In genomic region chr2:63702333-63703096, GRCm38 (mm10) we compare ENCODE assay signal across 7 mouse cellular contexts.
DNase-seq lines count a peak whose midpoint lies in the region; ATAC-seq and TF ChIP-seq lines count a peak whose summit lies in the region.

No protein-coding gene starts in this region.

- no peak for TF ChIP-seq POLR2A in myocyte (IDR thresholded peaks at IDR 0.05; ENCODE audit: insufficient read length, low read depth)

- peak; percentile 46 for DNase-seq in adrenal gland, postnatal 14 days
- peak; percentile 83 for DNase-seq in embryo, embryonic 9.5 days (ENCODE audit: extremely low spot score)
- DNase-seq in liver = peak; percentile 63
- DNase-seq in urinary bladder, postnatal 14 days (ENCODE audit: low spot score) = peak; percentile 17

- H3K4me2 ChIP-seq in heart, embryonic 12.5 days = peak overlapping the region; percentile 68
- H3K4me2 ChIP-seq in kidney, embryonic 15.5 days = peak overlapping the region; percentile 76
- peak overlapping the region; percentile 6 for H3K4me2 ChIP-seq in myocyte (ENCODE audit: low read depth)

- H3K9ac ChIP-seq in heart, embryonic 12.5 days = peak overlapping the region; percentile 42
- 0 out of 2 replicates have a peak overlapping the region, but pooled peaks have one; percentile 8 for H3K9ac ChIP-seq in kidney, embryonic 15.5 days

- H3K79me2 ChIP-seq in myocyte (ENCODE audit: control insufficient read depth, insufficient read depth) = no peaks in the 10 kb centered on the region

- H3K27ac ChIP-seq in heart, embryonic 12.5 days (ENCODE audit: poor library complexity, severe bottlenecking) = peak overlapping the region; percentile 69
- H3K27ac ChIP-seq in kidney, embryonic 15.5 days = peak overlapping the region; percentile 79

- ATAC-seq in heart, embryonic 12.5 days (ENCODE audit: insufficient number of reproducible peaks, low FRiP score) = peak; percentile 82
- peak; percentile 97 for ATAC-seq in kidney, embryonic 15.5 days (replicated peaks; ENCODE audit: low FRiP score)

- H3K9me3 ChIP-seq in heart, embryonic 12.5 days (replicated peaks) = 0 out of 2 replicates have a peak, but pooled peaks cover under 1% of the 10 kb centered on the region
- H3K9me3 ChIP-seq in kidney, embryonic 15.5 days (replicated peaks) = no peaks in the 10 kb centered on the region

- H3K27me3 ChIP-seq in heart, embryonic 12.5 days (replicated peaks) = no peaks in the 10 kb centered on the region
- H3K27me3 ChIP-seq in kidney, embryonic 15.5 days = no peaks in the 10 kb centered on the region
- no peaks in the 10 kb centered on the region for H3K27me3 ChIP-seq in myocyte (ENCODE audit: control insufficient read depth, insufficient read depth, insufficient read length)

- no peak overlapping the region for H3ac ChIP-seq in myocyte (ENCODE audit: control insufficient read depth, insufficient read length)

- under 1% methylated on average over 22 of the region's 22 CpGs for WGBS in heart, embryonic 12.5 days
- WGBS in kidney, embryonic 15.5 days = 2% methylated on average over 21 of the region's 22 CpGs

- H3K4me3 ChIP-seq in heart, embryonic 12.5 days = peak overlapping the region; percentile 40
- peak overlapping the region; percentile 43 for H3K4me3 ChIP-seq in kidney, embryonic 15.5 days (replicated peaks)
- no peak overlapping the region for H3K4me3 ChIP-seq in myocyte

- no peaks in the 10 kb centered on the region for H3K36me3 ChIP-seq in heart, embryonic 12.5 days
- H3K36me3 ChIP-seq in kidney, embryonic 15.5 days = no peaks in the 10 kb centered on the region
- H3K36me3 ChIP-seq in myocyte (ENCODE audit: control insufficient read depth, insufficient read depth) = no peaks in the 10 kb centered on the region

- H3K4me1 ChIP-seq in heart, embryonic 12.5 days (replicated peaks) = peaks cover 9% of the 10 kb centered on the region; the same call in 1 of the 2 replicates
- peaks cover 11% of the 10 kb centered on the region for H3K4me1 ChIP-seq in kidney, embryonic 15.5 days

TF ChIP-seq in myocyte, 11 proteins besides CTCF, POLR2A, EP300 and RAD21:
- peak in 1 of 3 experiments; percentile 32 for TF ChIP-seq MYOG (IDR thresholded peaks at IDR 0.05; ENCODE audit: control insufficient read depth in 1 of 3, insufficient read depth in 1 of 3, insufficient read length in 2 of 3, low read depth in 2 of 3)
- peak in 1 of 3 experiments; percentile 31 for TF ChIP-seq MYOD1 (IDR thresholded peaks at IDR 0.05; ENCODE audit: control insufficient read depth in 1 of 3, insufficient read length in 2 of 3, low read depth in 2 of 3)
- TF ChIP-seq TCF3 (IDR thresholded peaks at IDR 0.05; ENCODE audit: insufficient read length, low read depth) = no peak
- no peak for TF ChIP-seq USF1 (IDR thresholded peaks at IDR 0.05; ENCODE audit: low read depth)
- TF ChIP-seq CEBPB (IDR thresholded peaks at IDR 0.05; ENCODE audit: insufficient read depth, poor library complexity, severe bottlenecking) = no peak
- TF ChIP-seq TCF12 (IDR thresholded peaks at IDR 0.05; ENCODE audit: insufficient read depth, poor library complexity, severe bottlenecking) = no peak

Comparison
In these comparisons a context has a peak if more than half of its experiments do, and no peak if none do; other contexts are left out.
1. DNase-seq: peak in every context shown above with its lines; median percentile 83 in embryo, embryonic 9.5 days; 63 in liver; 46 in adrenal gland, postnatal 14 days; 17 in urinary bladder, postnatal 14 days.
2. H3K4me2 ChIP-seq: peak in every context shown above with its lines; median percentile 76 in kidney, embryonic 15.5 days; 68 in heart, embryonic 12.5 days; 6 in myocyte.